Mouse (Mus musculus) adrenal gland, postnatal 25 days (tissue): ENCODE data around the gene Myo3a. TPM values are rescaled to one million over a fixed set of nuclear protein-coding genes. Genes with fewer than 3 reads are reported as not detected.
"Not testable (repeated sequence)": the region's sequence is repeated elsewhere in the genome, so short reads cannot be mapped to it uniquely, and the experiment has no call there.

Source experiments
- DNase-seq: peaks from one replicate; pipeline ENCODE4 v3.0.0; 2021; ENCODE audit warnings: mixed read lengths
- long read RNA-seq: library from polyadenylated mRNA; stranded (forward); transcript quantifications from one replicate; pipeline ENCODE4 v2.0.0, GENCODE M21; 2021
- total RNA-seq: library from RNA; stranded (reverse); gene quantifications from 2 replicates; pipeline ENCODE4 v1.2.3, GENCODE M21; 2021

Myo3a gene
- total RNA-seq: not detected in 2 replicates
- long read RNA-seq: 0 reads

DNA sequence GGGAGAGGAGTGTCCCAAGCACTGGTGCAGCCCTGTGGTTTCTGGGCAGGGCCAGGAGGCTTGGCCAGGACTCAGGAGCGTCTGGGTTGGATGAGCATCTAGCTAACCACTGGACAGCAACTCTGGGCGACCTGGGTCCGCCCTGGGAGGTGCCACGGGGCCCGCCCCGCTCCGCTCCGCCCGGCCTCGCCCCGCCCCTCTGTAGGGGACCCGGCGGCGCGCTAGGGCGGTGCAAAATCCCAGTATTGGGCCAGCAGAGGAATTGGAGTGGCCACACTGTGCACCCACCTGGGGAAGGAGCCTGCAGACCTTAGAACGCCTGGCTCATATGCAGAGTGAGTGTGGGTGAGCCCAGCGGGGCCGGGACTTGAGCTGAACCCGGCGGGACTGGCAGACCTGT lies at the start of gene Myo3a:
Gene Myo3a (plus strand): TSS at position 196 of the 400 bp plus-strand sequence.
- peak; percentile 6 for DNase-seq

DNA sequence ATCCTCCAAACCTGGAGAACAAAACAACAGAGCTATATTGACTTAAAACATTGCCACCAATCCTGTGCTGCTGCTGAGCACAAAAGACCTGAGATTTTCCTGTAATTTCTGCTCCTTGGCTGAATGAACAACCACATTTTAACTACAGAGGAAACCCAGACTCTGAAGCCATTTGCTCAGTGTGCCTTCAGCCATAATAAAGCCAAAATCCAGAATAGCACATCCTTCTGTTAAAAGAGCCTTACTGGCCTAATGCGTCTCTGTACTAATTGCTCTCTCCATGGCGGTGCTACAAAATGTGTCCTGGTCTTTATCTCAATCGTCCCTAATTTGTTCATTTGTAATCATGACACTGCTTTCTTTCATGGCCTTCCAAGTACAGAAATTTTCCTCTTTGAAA lies 23.2 kb downstream of the Myo3a start:
- no peak for DNase-seq

DNA sequence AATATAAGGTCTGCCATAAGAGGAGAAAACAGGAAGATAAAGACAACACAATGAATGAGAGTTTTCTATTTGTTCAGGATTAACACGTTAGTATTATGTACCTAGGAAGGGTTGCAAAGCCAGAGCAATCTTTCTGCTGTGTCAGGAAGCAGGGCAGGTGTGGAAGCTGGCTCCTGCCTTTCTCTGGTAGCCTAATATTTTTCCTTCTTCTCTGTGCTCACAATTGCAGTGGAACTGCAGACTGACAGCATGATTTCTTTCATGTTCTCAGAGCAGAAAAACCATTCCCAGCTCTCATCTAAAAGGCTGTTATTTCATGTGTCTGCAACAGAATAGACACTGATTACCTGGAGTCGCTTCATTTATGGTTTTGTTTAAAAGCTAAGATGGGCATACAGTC lies 23.7 kb downstream of the Myo3a start:
- no peak for DNase-seq

DNA sequence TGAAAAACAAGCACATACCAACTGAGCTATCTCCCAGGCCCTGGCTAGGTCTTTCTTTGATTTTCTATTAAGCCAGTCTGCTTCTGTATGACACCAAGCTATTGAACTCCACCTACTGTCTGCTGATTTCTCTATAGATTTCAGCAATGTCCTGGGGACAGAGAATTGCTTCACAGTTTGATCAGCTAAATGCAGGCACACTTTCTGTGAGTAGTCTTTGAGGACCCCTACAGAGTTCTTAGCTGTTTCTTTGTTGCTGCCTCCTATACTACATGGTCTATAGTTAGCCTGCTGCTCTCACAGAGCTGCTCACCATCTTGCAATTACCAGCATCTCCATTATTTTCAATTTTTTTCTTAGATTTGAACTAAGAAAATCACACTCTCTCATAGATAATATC lies 28.3 kb downstream of the Myo3a start:
- no peak for DNase-seq

DNA sequence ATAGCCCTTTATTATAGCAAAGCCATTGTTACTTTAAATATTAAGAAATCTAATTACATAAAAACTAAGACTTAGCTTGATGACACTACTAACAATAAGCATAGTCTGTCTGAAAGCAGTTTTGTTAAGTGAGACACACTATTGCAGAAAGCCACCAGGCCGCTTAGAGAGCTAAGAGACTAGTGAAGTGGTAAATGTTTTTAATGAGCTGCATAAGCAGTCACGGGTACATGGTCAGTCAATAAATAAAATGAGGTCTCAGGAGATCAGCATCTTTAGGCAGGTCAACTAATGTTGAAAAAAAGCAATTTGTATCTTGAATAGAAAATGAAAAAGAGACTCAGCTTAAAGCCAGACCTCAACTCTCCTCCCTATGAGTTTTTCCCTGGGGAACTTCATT lies 44.3 kb downstream of the Myo3a start:
- DNase-seq: no peak

DNA sequence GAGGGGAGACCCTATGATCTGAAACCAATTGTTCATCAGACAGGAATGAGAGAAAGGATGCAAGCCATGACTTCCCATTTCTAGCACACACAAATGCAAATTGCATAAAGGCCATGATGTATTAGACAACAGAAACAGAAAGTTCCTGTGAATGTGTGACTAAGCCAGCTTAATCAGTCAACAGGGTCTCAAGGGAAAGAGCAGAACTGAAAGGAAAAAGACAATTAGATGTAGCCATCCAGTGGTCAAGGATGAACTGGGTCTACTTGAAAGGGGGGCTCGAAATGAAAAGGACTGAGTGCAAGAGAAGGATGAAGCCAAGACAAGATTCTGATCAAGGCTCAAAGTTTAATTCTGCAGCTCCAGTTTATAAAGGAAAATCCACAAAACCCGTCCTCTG lies 58.1 kb downstream of the Myo3a start:
- DNase-seq: no peak

DNA sequence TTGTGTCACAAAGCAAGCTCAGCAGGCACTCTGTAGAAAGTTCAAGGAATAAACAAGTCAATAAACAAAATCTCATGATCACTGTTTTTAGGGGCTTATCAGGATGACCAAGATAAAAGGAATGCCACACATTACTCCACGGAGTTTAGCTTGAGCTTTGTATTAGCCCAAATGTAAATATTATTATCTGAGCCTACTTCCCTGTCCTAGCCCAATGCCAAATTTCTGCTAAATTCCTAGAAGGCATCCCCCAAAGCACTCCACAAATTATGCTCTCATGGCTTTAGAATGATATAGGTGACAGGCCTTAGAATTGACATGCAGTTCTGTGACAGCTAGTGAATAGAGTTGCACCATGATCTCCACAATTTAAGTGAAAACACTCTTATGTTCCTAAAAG lies 58.5 kb downstream of the Myo3a start:
- no peak for DNase-seq

DNA sequence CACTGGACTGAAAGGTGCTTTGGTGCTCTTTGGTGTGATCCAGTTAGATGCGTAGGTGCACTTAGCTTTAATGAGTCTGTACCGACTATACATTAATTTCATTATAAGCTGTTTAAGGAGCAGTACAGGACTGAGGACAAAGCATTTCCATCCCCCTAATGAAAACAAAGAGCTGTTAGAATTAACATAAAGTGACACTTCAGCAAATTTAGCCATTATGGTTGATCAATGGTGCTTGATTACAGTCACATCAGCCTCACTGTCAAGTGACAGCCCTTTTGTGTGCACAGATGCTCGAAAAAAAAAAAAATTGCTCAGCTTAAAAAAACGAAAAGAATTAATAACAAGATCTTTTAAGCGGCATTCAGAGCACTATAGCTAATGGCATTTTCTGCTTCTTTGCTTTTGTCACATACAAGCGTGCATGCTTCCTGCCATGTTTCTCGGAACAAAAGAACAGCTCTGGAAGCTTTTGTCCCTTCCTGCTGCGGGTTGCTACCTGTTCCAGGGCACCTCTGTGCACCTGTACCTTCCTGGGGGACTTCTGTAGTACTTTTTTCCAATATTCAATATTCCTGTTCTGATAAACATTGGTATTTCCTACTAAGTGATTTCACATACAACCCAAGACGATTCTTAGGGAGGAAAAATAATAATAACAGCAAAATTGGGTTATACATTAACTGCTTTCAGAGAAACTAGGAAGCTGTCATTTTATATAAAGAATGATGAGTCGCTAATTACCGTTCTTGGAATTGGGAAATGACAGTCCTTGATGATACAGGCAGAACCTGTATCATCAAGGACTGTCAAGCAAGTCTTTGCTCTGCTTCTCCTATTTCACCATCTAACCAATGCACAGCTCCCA lies 66.5 kb downstream of the Myo3a start:
- no peak for DNase-seq

DNA sequence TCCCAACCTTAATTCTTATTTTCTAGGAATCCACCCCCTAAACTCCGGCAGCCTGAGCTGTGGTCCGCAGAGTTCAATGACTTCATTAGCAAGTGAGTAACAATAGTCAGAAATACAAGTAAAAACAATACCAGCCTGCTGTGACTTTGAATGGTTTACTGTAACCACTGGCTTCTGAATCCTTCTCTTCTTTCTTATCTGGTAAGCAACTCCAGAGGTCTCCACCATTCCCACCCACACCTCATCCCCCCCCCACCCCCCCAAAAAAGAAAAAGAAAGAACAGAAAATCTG lies 67.1 kb downstream of the Myo3a start:
- no peak for DNase-seq

DNA sequence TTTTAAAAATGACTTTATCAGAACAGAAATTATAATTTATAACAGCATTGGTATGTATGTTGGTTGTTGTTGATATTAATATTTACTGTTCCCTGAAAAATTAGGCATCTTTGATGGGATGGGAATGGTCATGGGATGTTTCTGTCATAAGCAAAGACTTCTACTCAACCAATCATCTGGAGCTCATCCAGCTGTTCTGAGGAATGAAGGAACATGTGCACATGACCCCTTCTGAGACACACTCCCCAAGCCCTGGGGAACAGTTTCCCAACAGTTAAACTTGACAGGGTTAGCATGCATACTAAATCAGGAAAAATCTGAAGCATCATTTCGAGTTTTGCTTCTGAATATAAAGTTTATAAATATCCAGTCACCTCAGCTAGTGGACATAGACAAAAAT lies 70.6 kb downstream of the Myo3a start:
- no peak for DNase-seq

DNA sequence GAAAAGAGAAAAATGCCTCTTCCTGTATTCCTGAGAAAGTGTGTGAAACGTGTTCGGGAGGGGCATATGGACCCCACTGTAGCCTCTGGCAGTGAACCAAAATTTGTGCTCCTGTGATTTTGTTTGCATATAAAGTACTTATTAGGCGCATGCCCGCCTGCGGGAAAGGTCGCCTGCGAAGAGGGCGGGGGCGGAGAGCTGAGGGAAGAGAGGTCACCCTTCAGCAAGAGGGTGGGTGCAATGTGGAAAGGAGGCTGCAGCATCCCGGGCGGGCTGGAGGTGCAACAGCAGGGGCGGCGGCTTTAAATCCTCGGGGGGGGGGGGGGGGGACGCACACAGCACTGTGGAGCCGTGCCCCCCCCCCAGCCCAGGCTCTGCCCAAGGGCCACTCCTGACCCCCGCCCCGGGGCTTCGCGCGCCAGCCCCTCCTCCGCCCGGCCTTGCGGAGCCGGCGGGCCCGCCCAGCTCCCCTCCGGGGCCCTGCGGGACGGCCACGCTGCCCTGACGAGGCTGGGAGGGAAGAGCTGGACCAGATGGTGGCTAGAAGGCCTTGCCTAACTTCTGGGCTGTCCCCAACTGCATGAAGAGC lies 111.1 kb downstream of the Myo3a start:
- peak; percentile 2 for DNase-seq

DNA sequence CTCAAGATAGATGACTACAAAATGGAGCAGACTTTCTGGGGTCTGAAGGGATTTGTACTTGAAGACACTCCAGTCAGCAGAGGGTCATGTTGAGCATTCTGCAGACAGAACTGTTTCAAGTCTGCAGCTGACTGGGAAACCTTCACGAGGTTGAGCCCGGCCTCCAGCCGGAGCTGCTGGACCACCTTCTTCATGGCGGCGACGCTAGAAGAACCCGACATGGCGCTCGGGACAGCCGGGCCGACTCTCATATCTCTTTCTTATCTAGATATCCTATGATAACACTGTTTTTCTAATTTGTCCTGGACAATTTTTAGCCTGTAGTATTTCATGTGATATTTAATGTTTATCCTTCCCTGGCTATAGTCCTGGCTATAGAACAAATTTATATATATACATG lies 183.2 kb downstream of the Myo3a start:
- not testable (repeated sequence) for DNase-seq

DNA sequence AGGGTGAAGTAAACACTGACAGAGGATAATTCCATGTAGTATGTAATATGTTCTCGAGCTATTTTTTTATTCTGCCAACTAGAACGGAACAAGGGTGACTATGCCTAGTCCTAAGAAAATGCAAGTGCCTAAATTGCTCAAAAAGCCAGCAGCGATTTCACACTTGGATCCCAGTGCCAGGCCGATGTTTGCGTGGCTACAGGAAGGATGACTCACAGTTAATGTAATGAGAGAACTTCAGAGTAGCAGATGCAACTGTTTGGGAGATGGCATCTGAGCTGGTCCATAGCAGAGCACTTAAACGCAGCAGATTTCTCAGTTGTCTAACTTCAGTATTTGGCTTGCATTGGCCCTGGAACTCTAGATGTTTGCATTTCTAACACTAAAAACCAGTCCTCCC lies 321.1 kb downstream of the Myo3a start:
- DNase-seq: no peak

DNA sequence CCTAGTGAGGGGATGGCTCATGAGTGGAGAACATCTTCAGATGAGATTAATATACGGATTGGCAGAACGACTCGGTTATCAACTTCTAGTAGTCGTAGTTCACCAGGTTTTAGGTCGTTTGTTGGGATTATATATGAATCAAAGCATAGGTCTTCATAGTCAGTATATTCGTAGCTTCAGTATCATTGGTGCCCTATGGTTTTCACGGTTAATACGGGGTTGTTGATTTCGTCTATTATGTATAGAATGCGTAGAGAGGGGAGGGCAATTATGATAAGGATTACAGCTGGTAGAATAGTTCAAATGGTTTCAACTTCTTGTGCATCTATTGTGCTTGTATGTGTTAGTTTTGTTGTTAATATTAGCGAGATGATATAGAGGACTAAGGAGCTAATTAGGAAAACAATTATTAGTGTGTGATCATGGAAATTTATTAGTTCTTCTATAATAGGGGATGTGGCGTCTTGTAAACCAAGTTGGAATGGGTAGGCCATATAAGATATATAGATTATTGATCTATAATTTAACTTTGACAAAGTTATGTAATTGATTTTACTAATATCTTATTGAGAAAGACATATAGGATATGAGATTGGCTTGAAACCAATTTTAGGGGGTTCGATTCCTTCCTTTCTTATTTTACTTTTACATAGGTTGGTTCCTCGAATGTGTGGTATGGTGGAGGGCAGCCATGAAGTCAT lies 360.3 kb downstream of the Myo3a start:
- DNase-seq: not testable (repeated sequence)

DNA sequence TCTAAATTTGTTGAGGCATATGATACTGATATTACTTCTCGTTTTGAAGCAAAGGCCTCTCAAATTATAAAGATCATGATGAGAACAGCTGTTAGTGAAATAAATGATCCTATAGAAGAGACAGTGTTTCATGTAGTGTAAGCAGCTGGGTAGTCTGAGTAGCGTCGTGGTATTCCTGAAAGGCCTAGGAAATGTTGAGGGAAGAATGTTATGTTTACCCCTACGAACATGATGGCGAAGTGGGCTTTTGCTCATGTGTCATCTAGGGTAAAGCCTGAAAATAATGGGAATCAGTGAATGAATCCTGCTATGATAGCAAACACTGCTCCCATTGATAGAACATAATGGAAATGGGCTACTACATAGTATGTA lies 360.9 kb downstream of the Myo3a start:
- not testable (repeated sequence) for DNase-seq

DNA sequence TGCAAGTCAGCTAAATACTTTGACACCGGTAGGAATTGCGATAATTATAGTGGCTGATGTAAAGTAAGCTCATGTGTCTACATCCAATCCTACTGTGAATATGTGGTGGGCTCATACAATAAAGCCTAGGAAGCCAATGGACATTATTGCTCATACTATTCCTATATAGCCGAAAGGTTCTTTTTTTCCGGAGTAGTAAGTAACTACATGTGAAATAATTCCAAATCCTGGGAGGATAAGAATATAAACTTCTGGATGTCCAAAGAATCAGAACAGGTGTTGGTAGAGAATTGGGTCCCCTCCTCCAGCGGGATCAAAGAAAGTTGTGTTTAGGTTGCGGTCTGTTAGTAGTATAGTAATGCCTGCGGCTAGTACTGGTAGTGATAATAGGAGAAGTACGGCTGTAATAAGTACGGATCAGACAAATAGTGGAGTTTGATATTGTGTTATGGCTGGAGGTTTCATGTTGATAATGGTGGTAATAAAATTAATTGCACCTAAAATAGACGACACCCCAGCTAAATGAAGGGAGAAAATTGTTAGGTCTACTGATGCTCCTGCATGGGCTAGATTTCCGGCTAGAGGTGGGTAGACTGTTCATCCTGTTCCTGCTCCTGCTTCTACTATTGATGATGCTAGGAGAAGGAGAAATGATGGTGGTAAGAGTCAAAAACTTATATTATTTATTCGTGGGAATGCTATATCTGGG lies 361.5 kb downstream of the Myo3a start:
- DNase-seq: not testable (repeated sequence)

DNA sequence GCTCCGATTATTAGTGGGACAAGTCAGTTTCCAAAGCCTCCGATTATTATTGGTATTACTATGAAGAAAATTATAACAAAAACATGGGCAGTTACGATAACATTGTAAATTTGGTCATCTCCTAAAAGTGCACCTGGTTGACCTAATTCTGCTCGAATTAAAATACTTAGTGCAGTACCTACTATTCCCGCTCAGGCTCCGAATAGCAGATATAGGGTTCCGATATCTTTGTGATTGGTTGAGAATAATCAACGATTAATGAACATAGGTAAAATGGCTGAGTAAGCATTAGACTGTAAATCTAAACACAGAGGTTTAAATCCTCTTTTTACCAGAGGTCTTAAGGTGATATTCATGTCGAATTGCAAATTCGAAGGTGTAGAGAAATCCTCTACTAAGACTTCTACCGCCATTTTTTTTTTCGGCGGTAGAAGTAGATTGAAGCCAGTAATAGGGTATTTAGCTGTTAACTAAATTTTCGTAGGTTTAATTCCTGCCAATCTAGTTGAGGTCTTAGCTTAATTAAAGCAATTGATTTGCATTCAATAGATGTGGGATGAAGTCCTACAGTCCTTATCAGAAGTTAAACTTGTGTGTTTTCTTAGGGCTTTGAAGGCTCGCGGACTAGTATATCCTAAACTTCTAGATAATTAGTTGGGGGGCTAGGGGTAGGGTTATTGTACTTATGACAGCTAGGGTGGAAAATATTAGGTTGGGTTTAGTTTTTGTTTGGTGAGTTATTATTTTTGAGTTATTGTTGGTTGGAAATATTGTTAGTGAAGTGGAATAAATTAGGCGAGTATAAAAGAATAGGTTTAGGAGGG lies 362.3 kb downstream of the Myo3a start:
- not testable (repeated sequence) for DNase-seq

DNA sequence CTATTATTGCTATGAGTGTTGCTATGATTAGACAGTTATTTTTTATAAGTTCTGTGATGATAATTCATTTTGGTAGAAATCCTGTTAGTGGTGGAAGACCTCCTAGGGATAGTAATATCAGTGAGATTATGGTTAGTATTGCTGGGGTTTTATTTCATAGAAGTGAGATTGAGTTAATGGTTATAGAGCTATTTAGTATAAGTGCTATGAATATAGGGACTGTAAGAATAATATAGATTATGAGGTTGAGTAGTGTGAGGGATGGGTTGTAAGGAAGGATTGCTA lies 362.8 kb downstream of the Myo3a start:
- DNase-seq: no peak

DNA sequence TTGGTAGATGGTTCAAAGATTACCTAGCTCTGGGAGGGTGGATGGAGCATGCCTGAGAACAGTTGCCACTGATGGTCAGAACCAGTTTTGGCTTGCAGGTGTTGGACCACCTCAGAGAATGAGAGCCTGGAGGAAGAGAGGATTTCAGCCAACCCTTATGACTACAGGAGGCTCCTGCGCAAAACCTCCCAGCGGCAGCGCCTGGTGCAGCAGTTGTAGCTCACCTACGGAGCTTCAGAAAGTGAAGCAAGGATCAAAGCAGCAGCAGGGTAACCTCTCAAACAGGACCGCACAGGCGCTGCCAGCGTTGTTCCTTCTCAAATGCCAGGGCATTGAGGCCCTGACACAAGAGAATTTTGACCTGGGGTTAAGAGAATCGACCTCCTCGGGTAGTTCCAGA lies 390.6 kb downstream of the Myo3a start:
- DNase-seq: no peak

DNA sequence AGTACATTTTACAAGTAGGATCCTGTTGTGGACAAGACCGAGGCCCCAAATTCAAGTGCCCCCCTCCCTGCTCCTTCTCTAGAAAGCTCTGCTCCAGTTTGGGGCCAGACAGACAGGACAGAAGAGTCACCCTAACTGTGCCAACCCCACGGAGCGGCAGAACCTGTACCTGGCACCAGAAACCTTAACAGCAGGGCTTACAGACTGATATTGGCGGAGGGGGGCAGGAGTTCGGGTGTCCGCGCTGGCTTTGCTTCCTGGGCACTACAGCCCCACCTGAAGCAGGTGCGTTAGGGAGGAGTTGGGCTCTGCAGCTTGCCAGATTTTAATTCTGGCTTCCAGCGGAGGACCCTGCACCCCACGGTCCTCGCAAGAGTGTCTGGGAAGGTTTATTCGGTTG lies 392.1 kb downstream of the Myo3a start:
- DNase-seq: no peak

DNA sequence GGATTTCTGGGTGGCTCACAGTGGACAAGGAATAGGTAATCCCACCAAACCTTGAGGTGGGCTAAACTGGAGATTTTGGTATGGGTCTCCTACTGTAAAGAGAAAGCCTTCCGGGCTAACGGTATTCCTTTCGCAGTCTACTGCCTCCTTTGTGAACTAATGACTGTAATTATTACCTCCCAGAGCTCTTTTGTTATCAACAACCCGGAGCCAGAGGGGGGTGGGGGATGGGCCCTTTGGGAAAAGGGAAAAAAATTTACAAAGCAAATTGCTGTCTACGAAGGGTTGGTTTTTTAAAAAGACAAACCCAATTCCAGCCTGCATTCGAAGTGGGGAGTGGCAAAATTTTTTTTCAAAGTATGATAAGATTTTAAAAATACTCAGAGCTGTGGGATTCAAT lies 392.7 kb downstream of the Myo3a start:
- DNase-seq: no peak

DNA sequence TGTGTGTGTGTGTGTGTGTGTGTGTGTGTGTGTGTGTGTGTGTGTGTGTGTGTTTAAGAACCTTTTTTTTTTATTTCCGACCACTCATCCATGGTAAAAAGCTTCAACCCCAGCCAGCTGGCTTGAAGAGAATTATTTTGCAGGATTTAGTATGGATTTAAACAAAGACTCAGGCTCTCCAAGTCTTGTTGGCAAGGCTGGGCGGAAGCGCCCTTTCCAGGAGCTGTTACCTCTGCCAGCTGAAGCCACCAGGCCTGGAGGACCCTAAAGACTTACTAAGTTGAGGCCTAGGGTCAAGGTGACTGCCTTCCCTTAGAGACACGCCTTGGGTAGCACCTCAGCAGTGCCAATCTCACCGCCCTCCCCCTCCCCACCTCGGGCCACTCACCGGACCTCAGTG lies 393.2 kb downstream of the Myo3a start:
- no peak for DNase-seq
